Comparison of ENCODE assay signal across 9 mouse cellular contexts in the genomic region with DNA sequence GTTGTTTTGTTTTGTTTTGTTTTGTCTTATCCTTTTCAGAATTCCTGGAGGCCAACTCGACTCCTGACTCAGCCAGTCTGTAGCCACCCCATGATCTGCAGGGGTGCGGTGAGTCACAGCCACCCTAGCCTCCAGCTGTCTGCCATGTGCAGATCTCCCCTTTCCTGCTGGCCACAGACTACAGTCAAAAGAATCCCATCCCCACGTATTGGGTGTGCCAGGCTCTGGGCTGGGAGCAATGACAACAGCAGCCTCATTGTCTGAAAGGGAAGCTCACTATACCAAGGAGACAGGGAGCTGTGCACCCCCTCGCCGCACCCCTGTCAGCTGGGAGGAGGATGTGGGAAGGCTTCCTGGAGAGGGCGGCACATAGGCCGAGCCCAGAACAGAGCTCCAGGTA. TPM values are rescaled to one million over a fixed set of nuclear protein-coding genes. Genes with fewer than 3 reads are reported as not detected.
A peak's percentile ranks its signal among the peaks of the same experiment; 100 is the strongest.
DNase-seq lines count a peak whose midpoint lies in the region.
"Had no signal": no experiment of that assay in that cellular context is flagged by ENCODE, and none has a peak within 500 bp of the region (broad histone marks: within the 10 kb centered on the region; RNA-seq: fewer than 3 reads in every experiment).

No protein-coding gene starts in this region.

- DNase-seq in ovary, adult 18-20 months (ENCODE audit: low spot score) = peak; percentile 65
- no peak for DNase-seq in ovary, postnatal 10 days (ENCODE audit: low spot score)
- DNase-seq in Muller cell, postnatal 12 days (ENCODE audit: inconsistent ontology term) = peak; percentile 94
- peak; percentile 66 to 73 for DNase-seq in adrenal gland, postnatal 36 days
- no peak for DNase-seq in c-Kit-positive CD71-positive TER-119-positive erythroid progenitor cells, embryonic 14.5 days (ENCODE audit: low spot score)
- no peak for DNase-seq in kidney, adult 9 months
- DNase-seq in right cerebral cortex, postnatal 4 days = no peak
- DNase-seq: cerebellum, postnatal 14 days; thymus, postnatal 4 days had no signal

RNA-seq across cellular contexts. Expression of gene Txn2, which starts 40.5 kb away (rescaled TPM):
- total RNA-seq in adrenal gland, postnatal 36 days (2021) = 100 to 1,000 TPM; 563 to 586 TPM

RNA-seq across cellular contexts. Expression of gene Myh9, which starts 46.3 kb away (rescaled TPM):
- total RNA-seq in adrenal gland, postnatal 36 days (2021) = 100 to 1,000 TPM; 309 to 387 TPM

Comparison
In these comparisons a context has a peak if more than half of its experiments do, and no peak if none do; other contexts are left out.
1. DNase-seq: peak in ovary, adult 18-20 months (single experiment), Muller cell, postnatal 12 days (single experiment) and adrenal gland, postnatal 36 days (2 of 2); none in ovary, postnatal 10 days (single experiment), c-Kit-positive CD71-positive TER-119-positive erythroid progenitor cells, embryonic 14.5 days (single experiment), kidney, adult 9 months (single experiment) and right cerebral cortex, postnatal 4 days (single experiment).